Mouse (Mus musculus) brain, embryonic 18.5 days (tissue): ENCODE data around the gene Rhoa.
"Not testable (repeated sequence)": the region's sequence is repeated elsewhere in the genome, so short reads cannot be mapped to it uniquely, and the experiment has no call there.

ENCODE experiments used
- DNase-seq: peaks from one replicate; pipeline ENCODE4 v3.0.0-alpha.2; 2012; ENCODE audit warnings: low read depth, low spot score

Rhoa gene

GRCm38 (mm10) chr9:108287526-108288238 lies 18.2 kb upstream of the Rhoa start:
- DNase-seq = not testable (repeated sequence)

- no peak for DNase-seq
Measured at GRCm38 (mm10) chr9:108289347-108289746, 16.6 kb upstream of the Rhoa start.

GRCm38 (mm10) chr9:108290016-108290750 lies 15.7 kb upstream of the Rhoa start, which contains the start of gene Nicn1:
Gene Nicn1, plus strand, starts transcription at chr9:108290429.
- peak; percentile 98 for DNase-seq

- DNase-seq = no peak
Measured at GRCm38 (mm10) chr9:108290773-108291172, 15.2 kb upstream of the Rhoa start.

- DNase-seq = no peak
Measured at GRCm38 (mm10) chr9:108296453-108297355, 9.2 kb upstream of the Rhoa start, which contains the start of gene Amt. Gene Amt, plus strand, starts transcription at chr9:108296853.

GRCm38 (mm10) chr9:108301853-108302252 lies 4.1 kb upstream of the Rhoa start:
- DNase-seq = no peak

- DNase-seq = no peak
Measured at GRCm38 (mm10) chr9:108304716-108305115, 1.2 kb upstream of the Rhoa start.

- DNase-seq = no peak
Measured at GRCm38 (mm10) chr9:108305170-108305569, 759 bp upstream of the Rhoa start.

GRCm38 (mm10) chr9:108306571-108306980 lies 647 bp downstream of the Rhoa start:
- no peak for DNase-seq

- no peak for DNase-seq
Measured at GRCm38 (mm10) chr9:108307021-108307807, 1.3 kb downstream of the Rhoa start.

GRCm38 (mm10) chr9:108308141-108308540 lies 2.2 kb downstream of the Rhoa start:
- no peak for DNase-seq

GRCm38 (mm10) chr9:108317572-108317971 lies 11.6 kb downstream of the Rhoa start:
- DNase-seq = no peak

- no peak for DNase-seq
Measured at GRCm38 (mm10) chr9:108318462-108318861, 12.5 kb downstream of the Rhoa start.

- DNase-seq = not testable (repeated sequence)
Measured at GRCm38 (mm10) chr9:108322054-108322453, 16.1 kb downstream of the Rhoa start.

GRCm38 (mm10) chr9:108324784-108325183 lies 18.9 kb downstream of the Rhoa start:
- DNase-seq = no peak

- no peak for DNase-seq
Measured at GRCm38 (mm10) chr9:108325811-108326210, 19.9 kb downstream of the Rhoa start.

GRCm38 (mm10) chr9:108337848-108338550 lies 32.1 kb downstream of the Rhoa start:
- no peak for DNase-seq

GRCm38 (mm10) chr9:108338551-108338885 lies 32.6 kb downstream of the Rhoa start:
- DNase-seq = no peak

- DNase-seq = peak; percentile 82
Measured at GRCm38 (mm10) chr9:108338886-108339781, 33.2 kb downstream of the Rhoa start, which contains the start of gene Gpx1. Gene Gpx1, plus strand, starts transcription at chr9:108338903.
